Mouse (Mus musculus): ENCODE results near the gene Parl.

Parl gene

GRCm38 (mm10) chr16:20237426-20237825 lies 64.8 kb downstream of the Parl start:
- no peak for DNase-seq (ENCODE audit: low spot score)

- DNase-seq (ENCODE audit: low spot score) = no peak
Observed at GRCm38 (mm10) chr16:20234406-20234805, 67.8 kb downstream of the Parl start.

Data from MN1 (cell line).